Mouse (Mus musculus) kidney, adult 11 months (tissue): ENCODE data around the gene Dbh.

Experiments used
- DNase-seq: peaks from one replicate; pipeline ENCODE4 v3.0.0; 2022

The Dbh gene

DNA sequence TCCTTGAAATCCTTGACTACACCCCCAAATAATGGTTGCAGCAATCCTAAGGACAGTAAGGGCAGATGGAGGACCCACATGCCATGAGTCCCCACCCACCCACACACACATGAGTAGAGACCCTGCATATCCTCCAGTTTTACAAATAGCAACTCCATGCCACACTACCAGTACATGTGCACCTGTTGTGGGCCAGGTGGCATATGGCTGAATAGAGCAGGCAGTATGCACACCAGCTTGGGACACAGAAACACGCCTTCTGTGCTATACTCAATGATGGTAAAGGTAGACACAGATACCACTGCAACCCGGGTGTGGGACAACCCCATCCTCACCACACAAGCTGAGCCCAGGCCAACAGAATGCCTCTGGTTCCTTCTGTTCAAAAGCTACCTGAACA, 1.0 kb downstream of the Dbh start:
- no peak for DNase-seq

DNA sequence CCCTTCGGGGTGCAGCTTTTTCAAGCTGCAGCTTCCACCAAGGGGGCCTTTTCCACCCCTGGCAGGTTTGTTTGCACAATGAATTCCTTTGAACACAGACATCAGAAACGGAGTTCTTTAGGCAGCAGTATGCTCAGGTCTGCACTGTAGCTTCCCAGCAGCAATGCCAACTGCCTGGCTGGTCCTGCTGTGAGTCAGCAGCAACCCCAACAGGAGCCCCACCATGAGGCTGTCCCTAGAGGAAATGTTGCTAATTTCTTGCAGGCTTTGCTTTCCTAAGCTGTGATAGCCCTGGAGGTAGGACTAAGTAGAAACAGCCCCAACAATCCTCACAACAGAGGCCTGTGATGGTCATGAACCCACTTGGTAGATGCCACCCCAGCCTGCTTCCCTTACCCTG, 2.0 kb downstream of the Dbh start:
- no peak for DNase-seq

DNA sequence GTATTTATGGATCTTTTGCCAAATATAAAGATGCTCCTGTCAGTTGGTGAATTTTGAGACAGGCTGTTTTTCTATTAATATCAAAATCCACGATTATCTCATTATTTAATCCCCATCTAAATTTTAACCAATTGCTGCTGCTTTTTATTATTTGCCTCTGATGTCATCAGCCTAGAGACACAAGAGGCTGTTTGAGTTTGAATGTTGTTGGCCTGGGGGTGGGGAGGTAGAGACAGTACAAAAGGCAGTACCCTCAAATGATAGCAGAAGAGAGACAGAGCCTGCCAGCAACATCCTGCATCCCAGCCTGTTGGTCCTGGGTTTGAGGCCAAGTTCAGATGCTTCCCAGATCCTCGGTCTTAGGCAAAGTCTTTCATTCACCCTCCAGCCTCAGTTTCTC, 9.2 kb downstream of the Dbh start:
- no peak for DNase-seq

DNA sequence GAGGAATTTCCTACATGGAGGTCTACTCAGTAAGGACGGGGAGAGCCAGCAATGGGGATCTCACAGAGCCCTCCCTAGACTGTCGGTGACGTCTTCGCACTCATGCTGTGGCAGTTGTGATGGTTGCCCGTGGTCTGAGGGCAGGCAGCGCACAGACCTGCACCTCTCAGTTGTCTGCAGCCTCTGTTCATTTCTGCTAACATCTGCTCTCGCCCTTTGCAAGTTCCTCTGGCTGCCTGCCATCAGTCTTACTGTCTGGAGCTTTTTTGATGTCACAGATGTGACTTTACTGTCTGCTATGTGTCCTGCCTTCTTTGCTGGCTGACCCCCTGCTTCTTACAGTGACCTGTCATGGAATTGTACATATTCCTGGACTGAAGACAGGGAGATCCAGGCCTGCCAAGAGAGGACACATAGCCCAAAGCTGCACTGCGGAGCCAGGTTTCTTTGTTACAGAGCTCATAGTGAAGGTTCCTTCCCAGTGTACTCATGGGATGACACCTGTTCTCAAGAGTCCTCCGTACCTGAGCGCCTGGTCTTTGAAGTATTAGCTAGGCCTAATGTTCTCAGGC, 10.7 kb downstream of the Dbh start:
- DNase-seq: no peak

GRCm38 (mm10) chr2:27179101-27179500, 14.1 kb downstream of the Dbh start:
- no peak for DNase-seq

DNA sequence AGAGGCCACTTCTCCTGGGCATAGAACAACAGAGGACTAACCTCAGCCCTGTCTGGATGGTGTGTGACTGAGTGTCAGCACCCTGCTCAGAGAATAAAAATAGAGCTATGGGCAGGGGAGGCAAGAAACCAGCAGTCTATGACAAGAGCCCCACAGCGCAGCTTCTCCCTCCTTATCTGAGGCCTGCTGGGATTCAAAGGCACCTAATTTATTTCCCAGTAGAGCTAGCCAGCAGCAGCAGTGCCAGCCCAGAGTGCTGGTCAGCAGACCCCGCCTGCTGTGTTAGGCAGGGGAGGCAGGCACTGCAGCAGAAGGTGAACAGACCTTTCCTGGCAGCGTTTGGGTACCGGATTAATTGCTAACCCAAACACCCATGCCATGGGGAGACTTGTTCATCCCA, 16.9 kb downstream of the Dbh start:
- DNase-seq: peak; percentile 27

- no peak for DNase-seq
Measured at GRCm38 (mm10) chr2:27183734-27184133, 18.7 kb downstream of the Dbh start.

DNA sequence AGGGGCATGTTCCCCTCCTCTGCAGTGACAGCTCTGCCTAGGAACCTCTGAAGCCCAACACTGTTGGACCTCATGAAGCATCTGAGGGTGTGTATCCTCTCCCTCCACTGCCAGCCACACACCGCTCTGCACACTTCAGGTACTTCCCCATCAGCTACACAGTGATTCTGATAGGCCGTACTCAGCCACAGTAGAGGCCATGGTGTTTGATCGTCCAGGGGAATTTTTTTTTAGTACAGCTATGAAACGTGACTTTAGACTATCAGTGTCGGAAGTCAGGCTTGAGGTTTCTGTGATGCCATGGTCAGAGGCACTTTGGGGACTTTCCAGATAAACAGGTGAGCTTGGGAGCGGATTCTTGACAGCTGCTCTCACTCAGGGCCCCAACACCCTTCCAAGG, 22.5 kb downstream of the Dbh start:
- DNase-seq: no peak

- no peak for DNase-seq
Measured at GRCm38 (mm10) chr2:27189994-27190393, 25.0 kb downstream of the Dbh start.

- no peak for DNase-seq
Measured at GRCm38 (mm10) chr2:27198551-27199246, 33.7 kb downstream of the Dbh start.

DNA sequence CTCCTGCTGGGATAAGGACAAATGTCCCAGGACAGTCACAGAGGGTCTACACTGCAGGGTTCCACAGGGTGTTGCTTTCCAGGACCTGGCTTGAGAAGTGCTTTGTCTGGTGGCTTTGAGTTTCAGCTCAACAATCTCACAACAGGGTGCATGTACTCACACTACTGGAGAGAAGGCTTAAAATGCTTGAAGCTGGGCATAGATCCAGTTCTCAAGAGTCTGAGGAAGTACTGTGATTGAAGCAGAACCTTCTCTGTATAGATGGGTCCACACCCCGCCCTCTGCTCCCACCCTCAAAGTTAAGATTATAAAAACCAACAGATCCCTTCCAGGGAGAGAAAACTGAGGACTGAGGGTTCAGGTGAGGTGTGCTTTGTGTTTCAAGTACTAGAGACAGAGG, 35.6 kb downstream of the Dbh start:
- DNase-seq: no peak

DNA sequence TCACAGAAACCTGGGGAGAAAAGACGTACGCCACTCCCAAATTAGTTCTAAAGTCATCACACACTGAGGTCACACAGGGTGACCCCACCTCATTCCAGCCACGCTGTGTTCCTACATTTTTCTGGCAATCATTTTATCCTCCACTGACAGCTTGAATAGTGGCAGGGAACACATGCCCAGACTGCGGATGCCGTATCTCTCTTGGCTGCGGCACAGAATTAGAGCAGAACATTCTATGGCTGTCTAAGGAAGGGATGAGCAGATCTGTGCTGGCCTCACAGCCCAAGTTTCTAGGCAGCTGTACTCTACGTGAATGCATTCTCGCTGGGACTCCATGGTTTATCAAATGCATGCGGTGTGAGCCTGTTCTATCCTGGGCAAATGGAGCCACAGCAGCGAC, 40.6 kb downstream of the Dbh start:
- DNase-seq: no peak

- DNase-seq: peak; percentile 58
Measured at GRCm38 (mm10) chr2:27206128-27206797, 41.2 kb downstream of the Dbh start.

DNA sequence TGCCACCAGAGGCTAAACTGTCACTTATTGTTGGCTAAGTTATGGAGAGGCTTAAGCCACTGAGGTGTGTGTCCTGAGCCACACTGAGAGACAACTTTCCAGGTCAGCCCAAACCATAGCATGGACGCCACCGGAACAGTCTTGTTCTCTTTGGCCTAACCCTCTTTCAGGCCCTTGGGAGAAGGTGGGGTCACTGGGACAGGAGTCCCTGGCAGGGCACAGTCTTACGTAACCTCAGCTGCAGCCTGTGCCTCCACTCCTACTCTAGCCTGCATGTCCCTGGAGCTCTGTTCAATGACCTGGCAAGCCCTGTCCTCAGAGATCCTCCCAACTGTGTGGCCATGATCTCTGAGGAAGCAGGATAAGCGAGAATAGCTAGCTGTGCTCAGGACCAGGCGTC, 42.1 kb downstream of the Dbh start:
- DNase-seq: peak; percentile 88

GRCm38 (mm10) chr2:27209370-27209769, 44.3 kb downstream of the Dbh start:
- DNase-seq: no peak

DNA sequence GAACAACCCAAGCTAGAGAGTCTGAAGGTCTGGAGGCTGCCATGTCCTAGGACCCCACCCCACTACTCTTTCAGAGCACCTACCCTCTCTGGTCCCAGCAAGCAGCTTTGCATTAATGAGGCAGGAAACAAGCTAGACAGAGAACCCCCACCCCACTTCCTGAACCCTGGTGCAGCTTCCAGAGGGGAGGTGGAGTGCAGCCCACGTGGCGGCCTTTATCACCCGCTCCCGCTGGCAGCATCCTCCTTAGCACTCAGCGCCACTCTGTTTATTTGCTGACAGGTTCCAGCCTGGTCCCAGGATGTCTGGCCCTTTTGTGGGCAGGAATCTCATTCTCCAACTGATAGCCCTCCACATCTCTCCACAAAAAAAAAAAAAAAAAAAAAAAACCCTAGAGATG, 44.8 kb downstream of the Dbh start:
- DNase-seq: no peak

- DNase-seq: peak; percentile 43
Measured at GRCm38 (mm10) chr2:27210255-27210654, 45.2 kb downstream of the Dbh start.

- DNase-seq: no peak
Measured at GRCm38 (mm10) chr2:27210676-27211210, 45.7 kb downstream of the Dbh start.

GRCm38 (mm10) chr2:27211966-27212893, 47.2 kb downstream of the Dbh start:
- peak; percentile 89 for DNase-seq

DNA sequence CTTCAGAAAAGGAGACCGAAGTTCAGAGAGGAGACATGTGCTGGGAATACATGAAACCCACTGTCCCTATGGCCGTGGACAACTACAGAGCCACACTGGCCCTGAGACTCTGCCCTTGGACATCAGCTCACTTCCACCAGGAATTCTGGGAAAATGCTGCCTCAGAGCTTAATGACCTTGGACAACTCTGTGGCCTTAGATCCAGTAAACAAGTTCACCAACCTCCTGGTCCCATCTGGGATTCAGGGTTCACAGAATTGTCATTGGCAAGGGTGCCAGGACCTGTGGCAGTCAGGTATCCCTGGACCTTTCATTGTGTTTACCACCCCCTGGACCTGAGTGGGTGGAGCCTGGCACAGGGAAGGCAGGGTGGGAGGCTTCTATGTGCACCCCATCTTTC, 50.5 kb downstream of the Dbh start:
- peak; percentile 29 for DNase-seq

- DNase-seq: no peak
Measured at GRCm38 (mm10) chr2:27218121-27218544, 53.1 kb downstream of the Dbh start.

DNA sequence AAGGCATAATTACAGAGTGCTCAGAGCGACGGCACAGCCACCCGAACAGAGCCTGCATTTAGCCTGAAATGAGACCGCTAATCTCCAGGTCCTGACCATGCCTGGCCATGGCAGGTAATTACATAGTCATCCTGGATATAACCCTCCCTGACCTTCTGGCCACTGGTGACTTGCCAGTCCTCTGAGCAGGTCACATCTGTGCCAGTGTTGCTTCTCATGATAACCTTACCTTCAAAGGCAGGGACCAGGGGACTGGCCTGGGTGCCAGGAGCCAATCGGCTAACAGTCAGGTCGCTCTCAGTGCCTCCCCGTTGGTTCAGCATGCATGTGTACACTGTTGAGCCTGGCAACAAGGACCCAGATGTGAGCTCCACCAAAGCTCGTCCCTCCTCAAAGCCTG, 53.5 kb downstream of the Dbh start:
- no peak for DNase-seq

- no peak for DNase-seq
Measured at GRCm38 (mm10) chr2:27223012-27223421, 58.0 kb downstream of the Dbh start.
